Mouse (Mus musculus) liver, embryonic 13.5 days (tissue): Measurements from ENCODE around the gene Nkiras2. TPM values are rescaled to one million over a fixed set of nuclear protein-coding genes. Genes with fewer than 3 reads are reported as not detected.

Experiments
- ATAC-seq: fragments of 200-750 bp; cut with Nextera tagmentation; 2 replicates; pipeline ENCODE4 v1.8.0; 2017; ENCODE audit warnings: low read depth, mild to moderate bottlenecking, moderate number of reproducible peaks, moderate library complexity
- DNase-seq: peaks from one replicate; pipeline ENCODE4 v3.0.0; 2022
- H3K27ac ChIP-seq: fragments of 300-500 bp; sonication (generic); 2 replicates; pipeline ENCODE4 v1.5.1; 2015; ENCODE audit warnings: moderate library complexity, mild to moderate bottlenecking, inconsistent platforms
- H3K27me3 ChIP-seq: fragments of 300-500 bp; sonication (generic); 2 replicates; pipeline ENCODE4 v1.6.1; 2015; ENCODE audit warnings: mild to moderate bottlenecking, inconsistent platforms
- H3K36me3 ChIP-seq: fragments of 300-500 bp; sonication (generic); 2 replicates; pipeline ENCODE4 v1.6.1; 2015; ENCODE audit warnings: mild to moderate bottlenecking, inconsistent platforms
- H3K4me1 ChIP-seq: fragments of 300-500 bp; sonication (generic); replicated peaks from 2 replicates; pipeline ENCODE4 v1.6.1; 2015; ENCODE audit warnings: inconsistent platforms
- H3K4me2 ChIP-seq: fragments of 300-500 bp; sonication (generic); 2 replicates; pipeline ENCODE4 v1.6.1; 2015; ENCODE audit warnings: inconsistent platforms, mild to moderate bottlenecking, moderate library complexity
- H3K4me3 ChIP-seq: fragments of 300-500 bp; sonication (generic); replicated peaks from 2 replicates; pipeline ENCODE4 v1.5.1; 2015; ENCODE audit warnings: mild to moderate bottlenecking, inconsistent platforms
- H3K9ac ChIP-seq: fragments of 300-500 bp; sonication (generic); 2 replicates; pipeline ENCODE4 v1.6.1; 2015; ENCODE audit warnings: mild to moderate bottlenecking, inconsistent platforms
- H3K9me3 ChIP-seq: fragments of 300-500 bp; sonication (generic); replicated peaks from 2 replicates; pipeline ENCODE4 v1.6.1; 2016; ENCODE audit warnings: inconsistent platforms
- WGBS: fragments of 180-500 bp; shearing (Covaris S2); methylation state at CpG from one replicate; pipeline ENCODE4 v1.1.7; 2015; ENCODE audit not compliant: insufficient replicate concordance; 5-methylcytosine and 5-hydroxymethylcytosine counted together
- polyA plus RNA-seq: library from polyadenylated mRNA; unstranded; fragments of >200 nt; fragmentation: Nextera tagmentation; extraction: Ambion mirVana; gene quantifications from 2 replicates; pipeline ENCODE4 v1.2.1, GENCODE M21; 2015

Nkiras2 gene
- 19.9 and 20.9 TPM in 2 replicates for polyA plus RNA-seq

DNA sequence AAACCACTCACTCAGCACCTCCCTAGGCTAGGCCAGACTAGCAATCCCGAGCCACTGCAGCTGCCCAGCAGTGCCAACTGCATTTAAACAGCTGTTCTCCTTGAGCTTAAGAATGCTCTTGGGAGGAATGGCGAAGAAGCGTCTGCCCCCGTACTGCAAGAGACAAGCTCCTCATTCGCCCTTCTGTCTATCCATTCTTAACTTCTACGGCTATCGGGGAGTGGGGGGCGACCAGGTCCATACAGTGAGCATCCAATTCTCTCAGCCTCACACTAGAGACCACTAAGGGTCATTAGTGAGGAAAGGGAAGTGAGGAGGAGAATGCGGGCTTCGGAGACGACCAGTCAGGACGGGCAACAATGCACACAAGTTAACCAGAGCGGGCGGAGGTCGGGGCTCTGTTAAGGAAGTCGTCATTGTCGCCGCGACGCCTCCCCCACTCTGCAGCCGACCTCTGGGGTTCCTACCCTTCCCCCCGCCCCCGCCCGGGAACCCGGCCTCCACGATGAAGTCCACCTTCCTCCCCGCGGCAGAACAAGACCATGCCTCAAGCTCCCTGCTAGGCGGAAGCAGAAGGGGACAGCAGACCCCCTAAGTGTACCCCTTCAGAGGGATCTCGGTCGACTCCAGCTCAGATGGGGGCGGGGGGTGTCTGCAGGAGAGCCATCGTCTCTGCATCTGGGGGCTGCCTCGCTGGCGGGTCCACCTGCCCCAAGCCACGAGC lies at the start of gene Nkiras2:
Nkiras2 (plus strand) TSS at position 484 of the 724 bp plus-strand sequence.
- WGBS = 0% methylated on average over 36 of the region's 36 CpGs
- Histone ChIP-seq H3K9me3 (no peaks in the 10 kb centered on the region), H3K27me3 (no peaks in the 10 kb centered on the region), H3K4me1 (peaks cover 64% of the 10 kb centered on the region), H3K36me3 (peaks cover 8% of the 10 kb centered on the region), H3K9ac (peak within 1 kb of the TSS; percentile 88), H3K4me2 (peak within 1 kb of the TSS; percentile 86), H3K27ac (peak within 1 kb of the TSS; percentile 83), H3K4me3 (peak within 1 kb of the TSS; percentile 84)
- peak; percentile 48 for DNase-seq
- ATAC-seq = peak; percentile 63

DNA sequence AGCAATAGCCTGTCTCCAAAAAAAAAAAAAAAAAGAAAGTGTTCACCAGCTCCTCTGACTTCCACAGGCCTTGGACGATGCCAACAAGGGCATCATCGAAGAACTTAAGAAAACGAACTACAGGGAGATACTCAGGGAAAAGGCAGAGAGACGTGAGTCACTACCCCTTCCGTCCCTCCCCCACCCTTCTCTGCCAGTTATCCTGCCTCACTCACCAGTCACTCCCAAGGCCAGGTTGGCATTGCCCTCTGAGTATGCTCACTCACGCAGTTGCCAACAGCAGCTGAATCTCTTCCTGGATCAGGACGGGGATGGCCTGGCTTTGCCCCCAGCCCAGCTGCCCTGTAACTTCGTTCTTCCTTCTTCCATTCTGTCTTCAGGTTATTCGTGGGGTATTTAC lies 49.3 kb upstream of the Nkiras2 start:
- no peak overlapping the region for H3K27ac ChIP-seq
- peaks cover 12% of the 10 kb centered on the region for H3K27me3 ChIP-seq
- WGBS = 54% methylated on average over 9 of the region's 9 CpGs
- ATAC-seq (no peak), DNase-seq (no peak)
- H3K9ac ChIP-seq = no peak overlapping the region
- peaks cover 16% of the 10 kb centered on the region for H3K4me1 ChIP-seq
- H3K9me3 ChIP-seq = no peaks in the 10 kb centered on the region
- H3K36me3 ChIP-seq = no peaks in the 10 kb centered on the region
- H3K4me2 ChIP-seq = no peak overlapping the region
- H3K4me3 ChIP-seq = no peak overlapping the region

- DNase-seq (peak; percentile 32), ATAC-seq (no peak)
- Histone ChIP-seq H3K4me1 (peaks cover 24% of the 10 kb centered on the region), H3K36me3 (no peaks in the 10 kb centered on the region), H3K4me3 (0 out of 2 replicates have a peak overlapping the region, but pooled peaks have one; percentile 23), H3K4me2 (peak overlapping the region; percentile 48), H3K27ac (no peak overlapping the region), H3K9me3 (no peaks in the 10 kb centered on the region), H3K9ac (0 out of 2 replicates have a peak overlapping the region, but pooled peaks have one; percentile 3), H3K27me3 (peaks cover 12% of the 10 kb centered on the region)
- WGBS = 12% methylated on average over 8 of the region's 8 CpGs
Observed at GRCm38 (mm10) chr11:100570430-100571201, 48.4 kb upstream of the Nkiras2 start.

DNA sequence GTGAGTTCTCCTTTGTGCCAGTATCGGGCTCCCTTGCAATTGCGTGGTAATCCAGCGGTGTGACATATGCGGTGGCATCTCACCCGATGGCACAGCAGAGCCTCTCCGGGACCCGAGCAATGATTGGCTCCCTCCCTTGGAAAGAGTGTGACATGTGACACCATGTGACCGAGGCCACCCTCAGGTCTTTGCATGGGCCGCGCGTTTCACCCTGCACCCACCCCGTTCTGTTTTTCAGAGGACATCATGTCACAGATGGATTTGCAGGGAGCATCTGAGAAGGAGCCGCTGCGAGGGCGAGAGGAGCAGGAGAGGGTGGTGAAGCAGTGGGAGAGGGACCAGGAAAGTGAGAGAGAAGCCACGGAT lies 47.9 kb upstream of the Nkiras2 start:
- Histone ChIP-seq H3K9me3 (no peaks in the 10 kb centered on the region), H3K4me3 (peak overlapping the region; percentile 23; the same call in 1 of the 2 replicates), H3K27ac (no peak overlapping the region), H3K4me2 (peak overlapping the region; percentile 48), H3K36me3 (no peaks in the 10 kb centered on the region), H3K4me1 (peaks cover 30% of the 10 kb centered on the region), H3K9ac (0 out of 2 replicates have a peak overlapping the region, but pooled peaks have one; percentile 3), H3K27me3 (peaks cover 12% of the 10 kb centered on the region)
- DNase-seq (no peak), ATAC-seq (no peak)
- 14% methylated on average over 16 of the region's 16 CpGs for WGBS

- Histone ChIP-seq H3K4me3 (peak overlapping the region; percentile 72), H3K36me3 (peaks cover 6% of the 10 kb centered on the region), H3K27me3 (peaks cover 12% of the 10 kb centered on the region), H3K9me3 (no peaks in the 10 kb centered on the region), H3K4me1 (peaks cover 33% of the 10 kb centered on the region), H3K27ac (peak overlapping the region; percentile 71; the same call in 1 of the 2 replicates), H3K4me2 (peak overlapping the region; percentile 87), H3K9ac (peak overlapping the region; percentile 73)
- no peak for ATAC-seq
- no peak for DNase-seq
- WGBS = 46% methylated on average over 3 of the region's 3 CpGs
Observed at GRCm38 (mm10) chr11:100574188-100574587, 44.9 kb upstream of the Nkiras2 start.

- H3K4me3 ChIP-seq = peak within 1 kb of the TSS; percentile 72
- ATAC-seq (peak; percentile 73), DNase-seq (peak; percentile 66)
- H3K9me3 ChIP-seq = no peaks in the 10 kb centered on the region
- WGBS = under 1% methylated on average over 47 of the region's 47 CpGs
- peaks cover 33% of the 10 kb centered on the region for H3K4me1 ChIP-seq
- peaks cover 13% of the 10 kb centered on the region for H3K36me3 ChIP-seq
- H3K4me2 ChIP-seq = peak within 1 kb of the TSS; percentile 87
- H3K9ac ChIP-seq = peak within 1 kb of the TSS; percentile 73
- H3K27ac ChIP-seq = peak within 1 kb of the TSS; percentile 71
- H3K27me3 ChIP-seq = peaks cover 12% of the 10 kb centered on the region
Observed at GRCm38 (mm10) chr11:100574708-100575483, 44.1 kb upstream of the Nkiras2 start, which contains the start of gene Cnp. Gene Cnp, plus strand, starts transcription at chr11:100574904.

DNA sequence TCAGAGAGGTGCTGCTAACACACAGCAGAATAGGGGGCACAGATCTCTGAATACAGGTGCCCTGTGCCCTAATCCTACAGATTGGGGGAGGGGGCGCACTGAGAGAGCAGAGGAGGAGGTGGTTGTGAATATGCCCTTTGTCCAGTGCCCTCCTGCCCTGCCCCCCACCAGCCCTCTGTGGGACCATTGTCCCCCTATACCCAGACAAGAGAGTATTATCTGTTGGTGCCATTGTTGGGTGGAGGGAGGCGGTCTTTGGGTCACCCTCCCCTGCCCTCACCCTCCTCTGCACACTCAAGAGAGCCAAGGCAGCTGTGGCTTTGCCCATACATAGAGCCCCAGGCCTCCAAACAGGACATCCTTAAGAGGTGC lies 43.6 kb upstream of the Nkiras2 start:
- peaks cover 33% of the 10 kb centered on the region for H3K4me1 ChIP-seq
- peak overlapping the region; percentile 71 for H3K27ac ChIP-seq
- H3K36me3 ChIP-seq = peaks cover 16% of the 10 kb centered on the region
- no peaks in the 10 kb centered on the region for H3K9me3 ChIP-seq
- peaks cover 12% of the 10 kb centered on the region for H3K27me3 ChIP-seq
- peak overlapping the region; percentile 72 for H3K4me3 ChIP-seq
- 11% methylated on average over 2 of the region's 2 CpGs for WGBS
- peak; percentile 47; the same call in 1 of the 2 replicates for ATAC-seq
- H3K4me2 ChIP-seq = peak overlapping the region; percentile 87
- no peak for DNase-seq
- H3K9ac ChIP-seq = peak overlapping the region; percentile 73

DNA sequence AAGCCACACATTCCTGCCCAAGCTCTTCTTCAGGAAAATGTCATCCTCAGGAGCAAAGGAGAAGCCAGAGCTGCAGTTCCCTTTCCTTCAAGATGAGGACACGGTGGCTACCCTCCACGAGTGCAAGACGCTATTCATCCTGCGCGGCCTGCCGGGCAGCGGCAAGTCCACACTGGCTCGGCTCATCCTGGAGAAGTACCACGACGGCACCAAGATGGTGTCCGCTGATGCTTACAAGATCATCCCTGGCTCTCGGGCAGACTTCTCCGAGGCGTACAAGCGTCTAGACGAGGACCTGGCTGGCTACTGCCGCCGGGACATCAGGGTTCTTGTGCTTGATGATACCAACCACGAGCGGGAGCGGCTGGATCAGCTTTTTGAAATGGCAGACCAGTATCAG lies 42.8 kb upstream of the Nkiras2 start:
- Histone ChIP-seq H3K4me1 (peaks cover 25% of the 10 kb centered on the region), H3K27ac (no peak overlapping the region; the same call in 1 of the 2 replicates), H3K9me3 (no peaks in the 10 kb centered on the region), H3K36me3 (peaks cover 24% of the 10 kb centered on the region), H3K9ac (no peak overlapping the region), H3K27me3 (peaks cover 6% of the 10 kb centered on the region), H3K4me3 (no peak overlapping the region), H3K4me2 (peak overlapping the region; percentile 87; the same call in 1 of the 2 replicates)
- no peak for ATAC-seq
- 67% methylated on average over 21 of the region's 21 CpGs for WGBS
- no peak for DNase-seq

DNA sequence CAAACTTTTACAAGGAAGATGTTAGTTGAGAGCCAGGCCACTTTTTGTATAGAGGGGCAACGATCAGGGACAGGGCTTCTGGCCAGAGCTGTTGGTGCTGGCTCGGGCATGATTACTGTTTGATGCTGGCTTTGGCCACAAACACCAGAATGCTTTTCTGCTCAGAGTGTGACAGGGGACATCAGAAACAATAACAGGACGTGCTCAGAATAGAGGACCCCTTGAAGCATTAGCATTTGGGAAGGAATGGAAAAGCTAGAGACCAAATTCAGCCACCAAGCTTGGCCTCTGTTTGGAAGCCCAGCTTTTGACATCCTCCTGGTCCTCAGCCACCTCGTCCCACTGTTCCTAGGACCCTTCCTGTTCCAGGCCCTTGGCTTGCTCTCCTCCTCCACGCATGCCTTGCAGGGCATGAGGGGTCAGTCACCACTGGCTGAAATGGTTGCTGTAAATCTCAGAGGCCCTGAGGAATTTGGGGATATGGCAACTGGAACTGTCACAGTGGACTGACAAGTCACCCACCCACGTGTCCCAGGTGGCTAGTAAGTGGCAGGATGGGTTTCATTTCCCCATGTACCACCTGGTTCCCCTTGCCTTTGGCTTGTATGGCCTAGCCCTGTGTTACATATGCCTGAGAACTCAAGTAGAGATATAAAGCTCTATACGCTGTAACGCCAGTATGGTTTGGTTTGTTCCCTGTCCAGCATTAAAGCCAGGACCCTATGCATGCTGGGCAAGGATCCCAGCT lies 41.0 kb upstream of the Nkiras2 start:
- no peaks in the 10 kb centered on the region for H3K9me3 ChIP-seq
- no peaks in the 10 kb centered on the region for H3K27me3 ChIP-seq
- no peak for DNase-seq
- 65% methylated on average over 8 of the region's 8 CpGs for WGBS
- no peak overlapping the region for H3K9ac ChIP-seq
- ATAC-seq = no peak
- no peak overlapping the region for H3K27ac ChIP-seq
- peaks cover 42% of the 10 kb centered on the region for H3K36me3 ChIP-seq
- H3K4me2 ChIP-seq = no peak overlapping the region
- no peak overlapping the region for H3K4me3 ChIP-seq
- H3K4me1 ChIP-seq = peaks cover 22% of the 10 kb centered on the region

GRCm38 (mm10) chr11:100579116-100579799 lies 39.8 kb upstream of the Nkiras2 start:
- 87% methylated on average over 9 of the region's 9 CpGs for WGBS
- peaks cover 54% of the 10 kb centered on the region for H3K36me3 ChIP-seq

More at GRCm38 (mm10) chr11:100579116-100579799, 39.8 kb upstream of the Nkiras2 start:
- DNase-seq (no peak), ATAC-seq (no peak)
- peaks cover 22% of the 10 kb centered on the region for H3K4me1 ChIP-seq
- no peak overlapping the region for H3K4me3 ChIP-seq
- H3K9me3 ChIP-seq = no peaks in the 10 kb centered on the region
- no peak overlapping the region for H3K4me2 ChIP-seq
- H3K9ac ChIP-seq = no peak overlapping the region
- H3K27ac ChIP-seq = no peak overlapping the region
- no peaks in the 10 kb centered on the region for H3K27me3 ChIP-seq
